Mouse (Mus musculus) megakaryocyte, embryonic 14.5 days (primary cell): ENCODE data around the gene Lrmda.

ENCODE experiments used
- FLI1 ChIP-seq: IDR thresholded peaks from 2 replicates; pipeline ENCODE4 v1.6.1; 2012; ENCODE audit warnings: low read length, inconsistent platforms, mixed read lengths
- GATA1 ChIP-seq: IDR thresholded peaks from 3 replicates; pipeline ENCODE4 v1.6.1; 2012; ENCODE audit warnings: mixed read lengths, low read length, inconsistent platforms, borderline replicate concordance

- TF ChIP-seq GATA1 = no peak
- TF ChIP-seq FLI1 = no peak
Measured at GRCm38 (mm10) chr14:22156991-22157390, 137.5 kb downstream of the Lrmda start.
